Mouse (Mus musculus): ENCODE data around the gene Cacna1b. TPM values are rescaled to one million over a fixed set of nuclear protein-coding genes. Genes with fewer than 3 reads are reported as not detected.

The Cacna1b gene
- polyA plus RNA-seq, 1 experiment from 2014 or later, result 8.7 TPM

DNA sequence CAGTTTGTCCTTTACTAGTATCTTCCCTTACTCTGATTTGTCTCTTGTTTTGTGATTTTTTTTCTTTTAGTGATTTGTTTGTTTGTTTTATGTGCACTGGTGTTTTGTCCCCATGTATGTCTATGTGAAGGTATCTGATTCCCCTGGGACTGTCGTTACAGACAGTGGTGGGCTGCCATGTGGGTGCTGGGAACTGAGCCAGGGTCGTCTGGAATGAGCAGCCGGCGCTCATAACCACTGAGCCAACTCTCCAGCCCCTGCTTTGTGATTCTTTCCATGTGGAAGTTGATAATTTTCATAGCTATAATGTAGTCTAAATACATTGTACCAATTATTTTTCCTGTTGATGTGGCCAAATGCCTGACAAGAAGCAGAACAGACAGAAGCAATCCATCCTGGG lies 7.9 kb upstream of the Cacna1b start:
- H3K4me3 ChIP-seq (replicated peaks), result no peak overlapping the region
- no peaks in the 10 kb centered on the region for H3K9me3 ChIP-seq
- no peak overlapping the region for H3K4me2 ChIP-seq (replicated peaks)
- H3K36me3 ChIP-seq, result no peaks in the 10 kb centered on the region
- no peak overlapping the region for H3K27ac ChIP-seq
- H3K27me3 ChIP-seq, result peaks cover 13% of the 10 kb centered on the region; the same call in 1 of the 2 replicates
- H3K4me1 ChIP-seq (replicated peaks), result no peaks in the 10 kb centered on the region
- 80% methylated on average over 4 of the region's 4 CpGs for whole genome bisulfite sequencing
- ATAC-seq, result no peak
- no peak overlapping the region for H3K9ac ChIP-seq (replicated peaks)

GRCm38 (mm10) chr2:24762446-24762960 lies 449 bp downstream of the Cacna1b start:
- Histone ChIP-seq H3K4me2 (replicated peaks) (peak overlapping the region; percentile 94), H3K9me3 (no peaks in the 10 kb centered on the region), H3K4me3 (replicated peaks) (peak overlapping the region; percentile 78), H3K27ac (peak overlapping the region; percentile 84), H3K4me1 (replicated peaks) (peaks cover 42% of the 10 kb centered on the region), H3K36me3 (peaks cover 15% of the 10 kb centered on the region), H3K9ac (replicated peaks) (peak overlapping the region; percentile 85), H3K27me3 (peaks cover 18% of the 10 kb centered on the region)
- peak; percentile 75 for ATAC-seq
- under 1% methylated on average over 52 of the region's 52 CpGs for WGBS

GRCm38 (mm10) chr2:24761923-24762445 lies 968 bp downstream of the Cacna1b start:
- Histone ChIP-seq H3K27me3 (peaks cover 18% of the 10 kb centered on the region), H3K9me3 (no peaks in the 10 kb centered on the region), H3K36me3 (peaks cover 19% of the 10 kb centered on the region), H3K4me2 (replicated peaks) (peak overlapping the region; percentile 94), H3K4me3 (replicated peaks) (peak overlapping the region; percentile 78), H3K27ac (peak overlapping the region; percentile 84), H3K4me1 (replicated peaks) (peaks cover 42% of the 10 kb centered on the region), H3K9ac (replicated peaks) (peak overlapping the region; percentile 85)
- WGBS, result 0% methylated on average over 34 of the region's 35 CpGs
- ATAC-seq, result peak; percentile 71

DNA sequence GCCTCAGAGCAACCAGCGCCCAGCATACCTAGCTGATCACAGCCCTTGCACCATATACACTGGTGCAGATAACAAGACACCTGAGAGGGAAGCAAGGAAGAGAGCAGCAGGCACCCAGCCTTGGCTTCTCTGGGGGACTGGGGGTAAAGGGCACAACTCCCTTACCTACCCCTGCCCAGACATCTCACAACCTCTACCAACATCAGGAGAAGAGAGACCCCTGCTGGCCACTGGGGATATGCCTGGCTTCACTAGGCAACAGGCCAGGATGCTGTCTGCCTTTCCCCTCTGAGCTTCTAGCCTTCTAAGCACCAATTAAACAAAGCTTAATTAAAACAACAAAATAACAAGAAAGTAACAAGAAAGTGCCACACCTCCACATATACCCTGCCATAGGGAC lies 7.7 kb downstream of the Cacna1b start:
- Histone ChIP-seq H3K4me2 (replicated peaks) (no peak overlapping the region), H3K27ac (no peak overlapping the region), H3K4me1 (replicated peaks) (peaks cover 15% of the 10 kb centered on the region), H3K4me3 (replicated peaks) (no peak overlapping the region), H3K27me3 (no peaks in the 10 kb centered on the region), H3K9ac (replicated peaks) (no peak overlapping the region), H3K9me3 (no peaks in the 10 kb centered on the region), H3K36me3 (peaks cover 71% of the 10 kb centered on the region)
- WGBS, result 85% methylated on average over 1 of the region's 1 CpGs
- peak; percentile 46; the same call in 1 of the 2 replicates for ATAC-seq

DNA sequence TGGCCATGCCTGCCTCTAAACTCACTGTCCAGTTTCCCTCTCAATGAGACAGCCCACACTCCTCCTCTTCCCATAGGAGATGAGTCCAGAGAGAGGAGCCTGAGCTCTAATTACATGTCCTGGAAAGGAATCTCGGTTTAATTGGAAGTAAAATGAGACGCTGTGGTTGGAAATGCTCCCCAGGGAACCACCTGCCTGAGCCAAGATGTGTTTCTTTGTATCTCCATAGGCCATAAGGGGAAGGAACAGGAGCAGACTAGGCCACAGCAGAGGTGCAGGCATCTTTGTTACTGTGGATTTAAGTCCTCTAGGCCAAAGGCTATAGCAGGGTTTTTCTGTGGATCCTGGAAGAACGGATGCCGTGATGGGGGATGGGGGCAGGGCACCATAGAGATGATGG lies 10.4 kb downstream of the Cacna1b start:
- no peaks in the 10 kb centered on the region for H3K9me3 ChIP-seq
- no peak overlapping the region for H3K9ac ChIP-seq (replicated peaks)
- H3K27ac ChIP-seq, result no peak overlapping the region
- no peaks in the 10 kb centered on the region for H3K27me3 ChIP-seq
- no peak for ATAC-seq
- no peak overlapping the region for H3K4me2 ChIP-seq (replicated peaks)
- no peak overlapping the region for H3K4me3 ChIP-seq (replicated peaks)
- no peaks in the 10 kb centered on the region for H3K4me1 ChIP-seq (replicated peaks)
- WGBS, result 71% methylated on average over 4 of the region's 4 CpGs
- peaks cover 77% of the 10 kb centered on the region for H3K36me3 ChIP-seq

DNA sequence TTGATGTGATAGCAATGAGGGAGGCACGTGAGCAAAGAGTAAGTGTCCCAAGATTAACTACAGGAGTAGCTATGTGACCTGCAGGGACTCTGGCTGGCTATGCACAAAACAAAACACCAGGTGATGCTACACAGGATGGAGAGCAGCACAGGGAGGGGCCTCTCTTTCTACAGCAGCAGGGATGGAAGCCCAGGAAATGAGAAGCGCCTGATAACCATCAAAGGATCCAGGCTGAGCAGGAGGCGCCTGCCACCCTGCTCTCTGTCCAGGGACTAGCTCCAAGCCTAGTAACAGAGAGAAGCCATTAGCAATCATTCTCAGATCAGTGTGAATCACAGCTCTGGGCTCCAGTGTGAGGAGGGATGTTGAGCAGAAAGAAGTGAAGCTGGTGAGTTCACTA lies 12.9 kb downstream of the Cacna1b start:
- WGBS, result 79% methylated on average over 3 of the region's 3 CpGs
- H3K4me1 ChIP-seq (replicated peaks), result no peaks in the 10 kb centered on the region
- H3K9ac ChIP-seq (replicated peaks), result no peak overlapping the region
- no peaks in the 10 kb centered on the region for H3K9me3 ChIP-seq
- no peak overlapping the region for H3K4me3 ChIP-seq (replicated peaks)
- ATAC-seq, result no peak
- H3K4me2 ChIP-seq (replicated peaks), result no peak overlapping the region
- no peaks in the 10 kb centered on the region for H3K27me3 ChIP-seq
- H3K36me3 ChIP-seq, result peaks cover 77% of the 10 kb centered on the region
- no peak overlapping the region for H3K27ac ChIP-seq

GRCm38 (mm10) chr2:24747878-24748277 lies 15.1 kb downstream of the Cacna1b start:
- H3K9me3 ChIP-seq, result no peaks in the 10 kb centered on the region
- H3K9ac ChIP-seq (replicated peaks), result no peak overlapping the region
- peaks cover 3% of the 10 kb centered on the region; the same call in 1 of the 2 replicates for H3K4me1 ChIP-seq (replicated peaks)
- H3K4me2 ChIP-seq (replicated peaks), result no peak overlapping the region
- H3K27ac ChIP-seq, result no peak overlapping the region
- H3K27me3 ChIP-seq, result no peaks in the 10 kb centered on the region
- no peak overlapping the region for H3K4me3 ChIP-seq (replicated peaks)
- WGBS, result 85% methylated on average over 7 of the region's 7 CpGs
- peaks cover 56% of the 10 kb centered on the region for H3K36me3 ChIP-seq
- ATAC-seq, result no peak

GRCm38 (mm10) chr2:24739701-24740100 lies 23.3 kb downstream of the Cacna1b start:
- Histone ChIP-seq H3K36me3 (no peaks in the 10 kb centered on the region), H3K4me2 (replicated peaks) (no peak overlapping the region), H3K9me3 (no peaks in the 10 kb centered on the region), H3K27ac (no peak overlapping the region), H3K27me3 (no peaks in the 10 kb centered on the region), H3K4me3 (replicated peaks) (no peak overlapping the region), H3K9ac (replicated peaks) (no peak overlapping the region), H3K4me1 (replicated peaks) (peaks cover 6% of the 10 kb centered on the region; the same call in 1 of the 2 replicates)
- WGBS, result 89% methylated on average over 5 of the region's 5 CpGs
- no peak for ATAC-seq

DNA sequence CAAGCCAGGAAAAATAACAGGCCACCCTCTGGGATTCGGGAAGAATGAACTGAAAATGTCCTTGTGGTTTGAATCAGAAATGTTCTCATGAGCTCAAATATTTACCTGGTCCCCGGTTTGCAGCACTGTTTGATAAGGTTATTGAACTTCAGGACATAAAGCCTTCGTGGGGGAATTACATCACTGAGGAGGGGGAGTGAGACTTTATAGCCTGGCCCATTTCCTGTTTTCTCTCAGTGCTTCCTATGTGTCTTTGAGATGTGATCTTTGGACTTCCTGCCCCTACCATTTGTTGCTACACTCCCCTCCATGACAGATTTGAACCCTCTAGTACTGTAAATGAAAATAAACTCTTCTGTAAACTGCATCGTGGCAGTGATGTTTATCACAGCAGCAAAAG lies 29.8 kb downstream of the Cacna1b start:
- H3K4me2 ChIP-seq (replicated peaks), result no peak overlapping the region
- WGBS, result 84% methylated on average over 4 of the region's 4 CpGs
- H3K9me3 ChIP-seq, result no peaks in the 10 kb centered on the region
- H3K36me3 ChIP-seq, result peaks cover 49% of the 10 kb centered on the region
- no peaks in the 10 kb centered on the region for H3K4me1 ChIP-seq (replicated peaks)
- no peaks in the 10 kb centered on the region for H3K27me3 ChIP-seq
- no peak overlapping the region for H3K4me3 ChIP-seq (replicated peaks)
- ATAC-seq, result no peak
- H3K27ac ChIP-seq, result no peak overlapping the region
- H3K9ac ChIP-seq (replicated peaks), result no peak overlapping the region

- Histone ChIP-seq H3K36me3 (peaks cover 40% of the 10 kb centered on the region), H3K4me2 (replicated peaks) (no peak overlapping the region), H3K27me3 (no peaks in the 10 kb centered on the region), H3K4me1 (replicated peaks) (no peaks in the 10 kb centered on the region), H3K9ac (replicated peaks) (no peak overlapping the region), H3K4me3 (replicated peaks) (no peak overlapping the region), H3K9me3 (no peaks in the 10 kb centered on the region), H3K27ac (no peak overlapping the region)
- no peak for ATAC-seq
- WGBS, result 93% methylated on average over 4 of the region's 4 CpGs
These were observed 37.1 kb downstream of the Cacna1b start for GRCm38 (mm10) chr2:24725865-24726264.

- Histone ChIP-seq H3K36me3 (peaks cover 50% of the 10 kb centered on the region), H3K9ac (replicated peaks) (no peak overlapping the region), H3K4me3 (replicated peaks) (no peak overlapping the region), H3K27ac (no peak overlapping the region), H3K9me3 (no peaks in the 10 kb centered on the region), H3K4me2 (replicated peaks) (no peak overlapping the region), H3K27me3 (no peaks in the 10 kb centered on the region), H3K4me1 (replicated peaks) (no peaks in the 10 kb centered on the region)
- ATAC-seq, result no peak
- 95% methylated on average over 14 of the region's 14 CpGs for WGBS
These were observed 43.1 kb downstream of the Cacna1b start for GRCm38 (mm10) chr2:24719645-24720379.

GRCm38 (mm10) chr2:24718906-24719305 lies 44.0 kb downstream of the Cacna1b start:
- no peak overlapping the region for H3K4me2 ChIP-seq (replicated peaks)

More at GRCm38 (mm10) chr2:24718906-24719305, 44.0 kb downstream of the Cacna1b start:
- Histone ChIP-seq H3K27ac (no peak overlapping the region), H3K4me3 (replicated peaks) (no peak overlapping the region), H3K27me3 (no peaks in the 10 kb centered on the region), H3K9me3 (no peaks in the 10 kb centered on the region), H3K9ac (replicated peaks) (no peak overlapping the region), H3K4me1 (replicated peaks) (no peaks in the 10 kb centered on the region), H3K36me3 (peaks cover 52% of the 10 kb centered on the region)
- no peak for ATAC-seq
- WGBS, result 79% methylated on average over 4 of the region's 4 CpGs

Data from midbrain, embryonic 13.5 days (tissue).